Mouse (Mus musculus): ENCODE measurements around the gene Ncapg. TPM values are rescaled to one million over a fixed set of nuclear protein-coding genes. Genes with fewer than 3 reads are reported as not detected.

Gene Ncapg
- total and polyA plus RNA-seq, 2 experiments from 2014 or later = 2.4 to 3.2 TPM

DNA sequence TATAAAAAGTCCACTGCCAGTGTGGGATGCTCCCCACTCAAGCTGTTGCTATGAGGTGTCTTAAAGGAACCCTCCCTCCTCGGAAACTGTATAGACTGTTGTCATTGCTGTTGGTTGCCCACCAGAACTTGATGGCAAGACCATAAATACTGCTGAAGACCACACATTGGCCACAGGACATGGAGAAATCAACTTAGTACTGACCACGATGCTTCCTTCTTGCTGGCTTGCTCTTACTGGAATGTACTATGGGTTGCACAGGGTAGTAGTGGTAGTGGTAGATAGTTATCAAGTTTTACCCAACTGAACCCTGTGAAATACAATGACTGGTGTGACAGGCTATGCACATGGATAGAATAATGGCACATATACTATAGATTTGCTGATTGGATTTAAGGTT, 37.1 kb downstream of the Ncapg start:
- H3K4me3 ChIP-seq (ENCODE audit: low read depth, low read length) = no peak overlapping the region
- no peak for DNase-seq (ENCODE audit: low spot score)
- TF ChIP-seq CTCF (IDR thresholded peaks at IDR 0.05) = no peak
- H3K27me3 ChIP-seq (ENCODE audit: insufficient read depth, low read length) = no peaks in the 10 kb centered on the region
- peaks cover 3% of the 10 kb centered on the region; the same call in 1 of the 2 replicates for H3K36me3 ChIP-seq (ENCODE audit: insufficient read depth, low read length)
- no peak overlapping the region for H3K9ac ChIP-seq (replicated peaks; ENCODE audit: low read length, poor library complexity, severe bottlenecking)
- H3K4me1 ChIP-seq (ENCODE audit: insufficient read depth, low read length) = no peaks in the 10 kb centered on the region
- no peaks in the 10 kb centered on the region for H3K9me3 ChIP-seq (ENCODE audit: low read length)
- ATAC-seq (ENCODE audit: low FRiP score) = no peak
- WGBS = 99% methylated on average over 2 of the region's 2 CpGs
- no peak overlapping the region for H3K4me2 ChIP-seq (ENCODE audit: low read depth, low read length, poor library complexity, severe bottlenecking)
- no peak overlapping the region for H3K27ac ChIP-seq (ENCODE audit: low read depth, low read length)

DNA sequence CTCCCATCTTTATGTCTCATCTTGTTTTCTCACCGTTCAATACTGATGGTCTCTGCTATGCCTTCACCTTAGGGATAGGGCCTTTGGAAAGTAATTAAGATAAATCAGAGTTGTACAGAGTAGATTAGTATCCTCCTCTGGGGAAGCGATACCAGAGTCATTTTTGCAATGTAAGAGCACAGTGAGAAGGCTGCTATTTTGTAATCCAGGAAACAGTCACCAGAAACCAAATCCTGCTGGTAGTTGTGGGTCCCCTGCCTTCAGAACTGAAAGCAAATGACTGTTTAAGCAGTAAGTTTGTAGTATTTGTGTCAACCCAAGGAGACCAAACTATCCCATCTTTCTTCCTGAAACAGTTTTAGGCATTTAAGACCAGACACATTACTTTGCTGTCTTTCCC, 39.9 kb downstream of the Ncapg start:
- WGBS = 93% methylated on average over 2 of the region's 2 CpGs
- no peak for ATAC-seq (ENCODE audit: low FRiP score)
- H3K27me3 ChIP-seq (ENCODE audit: insufficient read depth, low read length) = no peaks in the 10 kb centered on the region
- no peak for DNase-seq (ENCODE audit: low spot score)
- no peaks in the 10 kb centered on the region for H3K9me3 ChIP-seq (ENCODE audit: low read length)
- no peak overlapping the region for H3K9ac ChIP-seq (replicated peaks; ENCODE audit: low read length, poor library complexity, severe bottlenecking)
- H3K27ac ChIP-seq (ENCODE audit: low read depth, low read length) = no peak overlapping the region
- TF ChIP-seq CTCF (IDR thresholded peaks at IDR 0.05) = no peak
- H3K36me3 ChIP-seq (ENCODE audit: insufficient read depth, low read length) = peaks cover 3% of the 10 kb centered on the region; the same call in 1 of the 2 replicates
- H3K4me1 ChIP-seq (ENCODE audit: insufficient read depth, low read length) = no peaks in the 10 kb centered on the region
- H3K4me3 ChIP-seq (ENCODE audit: low read depth, low read length) = no peak overlapping the region
- no peak overlapping the region for H3K4me2 ChIP-seq (ENCODE audit: low read depth, low read length, poor library complexity, severe bottlenecking)

DNA sequence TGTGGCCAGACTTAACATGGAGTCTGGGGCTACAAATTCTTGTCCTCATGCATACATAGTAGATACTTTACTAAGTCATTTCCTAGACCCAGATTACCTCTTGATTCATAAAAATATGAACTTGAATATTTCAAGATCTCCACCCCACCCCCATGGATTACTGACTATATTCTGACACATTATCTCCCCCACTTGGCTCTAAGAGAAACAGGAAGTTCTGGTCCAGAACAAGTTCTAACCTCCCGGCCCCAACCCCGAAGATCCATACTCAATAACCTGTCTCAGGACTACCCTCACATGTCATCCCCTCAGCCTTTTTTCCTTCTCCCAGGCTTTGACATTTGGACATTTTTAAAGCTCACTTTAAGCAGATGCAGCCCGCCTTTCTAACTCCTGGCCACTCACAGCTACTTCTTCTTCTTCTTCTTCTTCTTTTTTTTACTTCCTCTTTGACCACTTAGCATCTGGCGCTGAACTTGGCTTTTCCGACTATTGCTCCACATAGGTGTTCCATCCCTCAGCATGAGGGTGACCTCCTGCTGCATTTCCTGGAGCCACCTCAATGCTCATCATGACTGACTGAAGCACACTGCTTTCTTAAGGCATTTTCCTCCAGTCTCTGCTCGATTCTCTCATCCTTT, 49.2 kb downstream of the Ncapg start:
- Histone ChIP-seq H3K9me3 (ENCODE audit: low read length) (no peaks in the 10 kb centered on the region), H3K36me3 (ENCODE audit: insufficient read depth, low read length) (no peaks in the 10 kb centered on the region), H3K4me2 (ENCODE audit: low read depth, low read length, poor library complexity, severe bottlenecking) (no peak overlapping the region), H3K27me3 (ENCODE audit: insufficient read depth, low read length) (no peaks in the 10 kb centered on the region), H3K4me1 (ENCODE audit: insufficient read depth, low read length) (no peaks in the 10 kb centered on the region), H3K9ac (replicated peaks; ENCODE audit: low read length, poor library complexity, severe bottlenecking) (no peak overlapping the region), H3K27ac (ENCODE audit: low read depth, low read length) (no peak overlapping the region), H3K4me3 (ENCODE audit: low read depth, low read length) (no peak overlapping the region)
- ATAC-seq (ENCODE audit: low FRiP score) (no peak), DNase-seq (ENCODE audit: low spot score) (no peak)
- TF ChIP-seq CTCF (IDR thresholded peaks at IDR 0.05) = no peak
- 95% methylated on average over 6 of the region's 6 CpGs for WGBS

DNA sequence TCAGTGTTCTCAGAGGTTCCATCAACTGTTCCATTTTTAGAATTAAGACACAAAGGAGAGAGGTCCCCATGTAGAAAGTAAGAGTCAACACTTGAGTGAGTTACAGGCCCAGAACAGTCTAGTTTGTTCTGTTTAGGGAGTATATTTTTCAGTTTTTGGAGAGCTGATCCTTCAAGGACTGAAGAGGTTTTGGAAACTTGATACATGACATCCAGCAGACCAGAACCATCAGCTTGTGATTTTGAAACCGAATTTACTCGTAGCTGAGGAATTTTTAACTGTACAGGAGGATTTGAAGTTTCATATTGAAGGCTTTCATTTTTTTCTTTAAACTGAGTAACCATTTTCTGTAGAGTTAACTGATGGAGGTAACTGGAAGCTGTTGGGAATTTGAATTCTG, 64.0 kb downstream of the Ncapg start:
- DNase-seq (ENCODE audit: low spot score) (no peak), ATAC-seq (ENCODE audit: low FRiP score) (no peak)
- Histone ChIP-seq H3K9ac (replicated peaks; ENCODE audit: low read length, poor library complexity, severe bottlenecking) (no peak overlapping the region), H3K9me3 (ENCODE audit: low read length) (no peaks in the 10 kb centered on the region), H3K4me2 (ENCODE audit: low read depth, low read length, poor library complexity, severe bottlenecking) (no peak overlapping the region), H3K36me3 (ENCODE audit: insufficient read depth, low read length) (peaks cover 4% of the 10 kb centered on the region; the same call in 1 of the 2 replicates), H3K27me3 (ENCODE audit: insufficient read depth, low read length) (no peaks in the 10 kb centered on the region), H3K4me1 (ENCODE audit: insufficient read depth, low read length) (no peaks in the 10 kb centered on the region), H3K4me3 (ENCODE audit: low read depth, low read length) (no peak overlapping the region), H3K27ac (ENCODE audit: low read depth, low read length) (no peak overlapping the region)
- TF ChIP-seq CTCF (IDR thresholded peaks at IDR 0.05) = no peak
- WGBS = 94% methylated on average over 2 of the region's 2 CpGs

DNA sequence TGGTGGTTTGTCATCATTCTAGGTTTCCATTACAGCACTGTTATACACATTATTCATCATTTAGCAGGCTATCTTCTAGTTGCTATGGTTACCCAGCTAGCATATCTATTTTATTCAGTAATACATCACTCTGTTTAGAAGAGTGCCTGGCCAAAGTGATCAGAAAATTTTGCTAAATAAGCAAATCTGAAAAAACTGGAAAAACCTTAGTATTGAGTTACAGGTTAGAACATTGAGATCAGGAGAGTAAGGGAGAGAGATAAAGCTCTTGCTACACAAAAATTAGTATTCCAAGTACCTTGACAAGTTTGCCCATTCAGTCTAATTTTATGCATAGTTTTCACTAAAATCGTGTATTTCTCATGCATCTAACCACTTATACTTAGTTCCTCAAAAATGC, 68.2 kb downstream of the Ncapg start:
- Histone ChIP-seq H3K27ac (ENCODE audit: low read depth, low read length) (no peak overlapping the region), H3K9ac (replicated peaks; ENCODE audit: low read length, poor library complexity, severe bottlenecking) (no peak overlapping the region), H3K4me2 (ENCODE audit: low read depth, low read length, poor library complexity, severe bottlenecking) (no peak overlapping the region), H3K27me3 (ENCODE audit: insufficient read depth, low read length) (no peaks in the 10 kb centered on the region), H3K36me3 (ENCODE audit: insufficient read depth, low read length) (peaks cover 4% of the 10 kb centered on the region; the same call in 1 of the 2 replicates), H3K4me1 (ENCODE audit: insufficient read depth, low read length) (no peaks in the 10 kb centered on the region), H3K4me3 (ENCODE audit: low read depth, low read length) (no peak overlapping the region), H3K9me3 (ENCODE audit: low read length) (no peaks in the 10 kb centered on the region)
- ATAC-seq (ENCODE audit: low FRiP score) (no peak), DNase-seq (ENCODE audit: low spot score) (no peak)
- WGBS = 87% methylated on average over 1 of the region's 1 CpGs
- TF ChIP-seq CTCF (IDR thresholded peaks at IDR 0.05) = no peak

Other genes starting within 250 kb of the Ncapg start
- 37.3 and 40.0 TPM in 2 replicates for gene Qdpr, start 219.7 kb upstream of the Ncapg start, total RNA-seq (2014; rRNA removed)
- gene Qdpr, start 219.7 kb upstream of the Ncapg start, polyA plus RNA-seq (2015; fragmentation: Nextera tagmentation; extraction: Ambion mirVana) = 139 and 147 TPM in 2 replicates
- gene Clrn2, start 216.2 kb upstream of the Ncapg start, total RNA-seq (2014; rRNA removed) = 0.27 TPM in 1 of 2 replicates, not detected in the other
- gene Clrn2, start 216.2 kb upstream of the Ncapg start, polyA plus RNA-seq (2015; fragmentation: Nextera tagmentation; extraction: Ambion mirVana) = not detected in 2 replicates
- 20.9 and 23.9 TPM in 2 replicates for gene Lap3, start 176.5 kb upstream of the Ncapg start, total RNA-seq (2014; rRNA removed)
- 27.7 and 29.7 TPM in 2 replicates for gene Lap3, start 176.5 kb upstream of the Ncapg start, polyA plus RNA-seq (2015; fragmentation: Nextera tagmentation; extraction: Ambion mirVana)
- gene Med28, start 149.7 kb upstream of the Ncapg start, total RNA-seq (2014; rRNA removed) = 45.6 and 60.1 TPM in 2 replicates
- 247 and 253 TPM in 2 replicates for gene Med28, start 149.7 kb upstream of the Ncapg start, polyA plus RNA-seq (2015; fragmentation: Nextera tagmentation; extraction: Ambion mirVana)
- 13.0 and 13.9 TPM in 2 replicates for gene Fam184b, start 30.3 kb upstream of the Ncapg start, total RNA-seq (2014; rRNA removed)
- gene Fam184b, start 30.3 kb upstream of the Ncapg start, polyA plus RNA-seq (2015; fragmentation: Nextera tagmentation; extraction: Ambion mirVana) = 9.4 and 9.5 TPM in 2 replicates
- gene Lcorl, start 187.7 kb downstream of the Ncapg start, total RNA-seq (2014; rRNA removed) = 43.2 and 110 TPM in 2 replicates
- 48.5 and 65.2 TPM in 2 replicates for gene Lcorl, start 187.7 kb downstream of the Ncapg start, polyA plus RNA-seq (2015; fragmentation: Nextera tagmentation; extraction: Ambion mirVana)